Mouse (Mus musculus) heart, postnatal 0 days (tissue): Measurements from ENCODE around the gene Adprh.

ENCODE experiments used
- CTCF ChIP-seq: IDR thresholded peaks from 2 replicates; pipeline ENCODE4 v1.5.1; 2016; ENCODE audit warnings: antibody characterized with exemption, control low read depth, low read depth
- EP300 ChIP-seq: IDR thresholded peaks from 2 replicates; pipeline ENCODE4 v1.6.1; 2016; ENCODE audit warnings: antibody characterized with exemption, low read depth

DNA sequence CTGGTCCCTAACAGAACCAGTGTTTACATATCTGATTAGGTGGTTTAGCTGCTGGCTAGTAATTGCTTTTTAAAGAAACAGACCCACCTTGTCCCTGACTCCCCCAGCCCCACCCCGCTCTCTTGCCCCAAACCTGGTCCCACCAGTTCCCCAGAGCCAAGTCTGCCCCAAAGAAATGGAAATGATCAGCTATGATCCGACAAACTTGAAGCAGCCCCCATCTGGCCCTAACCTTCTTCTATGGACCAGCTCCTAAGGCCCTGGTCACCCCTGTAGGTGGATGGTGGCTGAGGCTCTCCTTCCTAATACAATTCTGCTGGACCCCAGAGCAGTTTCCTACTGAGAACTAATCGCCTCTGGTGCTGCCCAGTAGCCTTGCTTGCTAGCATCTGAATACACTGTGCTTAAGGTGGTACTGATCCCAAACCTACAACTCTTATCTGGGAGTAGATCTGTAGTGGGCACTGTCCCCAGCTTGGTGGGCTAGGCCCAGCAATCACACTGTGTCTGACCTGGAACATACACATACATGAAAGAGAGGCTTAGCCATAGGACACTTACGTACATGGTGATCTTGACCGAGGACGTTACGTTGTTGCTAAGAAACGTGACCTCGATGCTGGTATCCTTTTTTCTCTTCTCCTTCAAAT is 52.1 kb downstream of the Adprh start:
- no peak for TF ChIP-seq CTCF
- TF ChIP-seq EP300: no peak
